Mouse (Mus musculus): ENCODE measurements around the gene Xpr1.

GRCm38 (mm10) chr1:155366366-155366765 lies 50.8 kb downstream of the Xpr1 start:
- TF ChIP-seq CTCF (IDR thresholded peaks at IDR 0.05; ENCODE audit: control insufficient read depth, insufficient read depth, insufficient read length) (no peak), MYOG (IDR thresholded peaks at IDR 0.05; ENCODE audit: control insufficient read depth, extremely low read depth, insufficient read length) (no peak), USF1 (IDR thresholded peaks at IDR 0.05; ENCODE audit: low read depth) (no peak)

Measured in C2C12 (cell line).